Mouse (Mus musculus) bone marrow macrophage, adult 2 months (primary cell): Measurements from ENCODE around the gene Gatad1. TPM values are rescaled to one million over a fixed set of nuclear protein-coding genes. Genes with fewer than 3 reads are reported as not detected.
A peak's percentile ranks its signal among the peaks of the same experiment; 100 is the strongest.
"Not testable (repeated sequence)": the region's sequence is repeated elsewhere in the genome, so short reads cannot be mapped to it uniquely, and the experiment has no call there.

Experiments used
- H3K27ac ChIP-seq: 2 replicates; pipeline ENCODE4 v1.5.1; 2012; ENCODE audit warnings: low read depth, low read length; ENCODE audit not compliant: insufficient read depth
- H3K4me1 ChIP-seq: 2 replicates; pipeline ENCODE4 v1.6.1; 2012; ENCODE audit warnings: low read length; ENCODE audit not compliant: control insufficient read depth, insufficient read depth
- H3K4me3 ChIP-seq: 2 replicates; pipeline ENCODE4 v1.5.1; 2012; ENCODE audit warnings: mild to moderate bottlenecking, low read length, moderate library complexity; ENCODE audit not compliant: insufficient read depth
- CTCF ChIP-seq: IDR thresholded peaks from 2 replicates; pipeline ENCODE4 v1.5.1; 2012; ENCODE audit warnings: low read depth, mild to moderate bottlenecking, low read length, moderate library complexity
- POLR2A ChIP-seq: IDR thresholded peaks from 2 replicates; pipeline ENCODE4 v1.6.1; 2012; ENCODE audit warnings: mild to moderate bottlenecking, low read depth, low read length, borderline replicate concordance
- polyA plus RNA-seq: library from polyadenylated mRNA; stranded (reverse); fragments of >200 nt; gene quantifications from 2 replicates; pipeline ENCODE4 v1.2.4, GENCODE M21; 2012; ENCODE audit not compliant: missing spikeins, insufficient read depth, insufficient read length

Gene Gatad1
- polyA plus RNA-seq, 1 experiment = 76.2 TPM

GRCm38 (mm10) chr5:3665225-3665624 is 8.2 kb upstream of the Gatad1 start:
- no peak for TF ChIP-seq POLR2A
- TF ChIP-seq CTCF = no peak
- Histone ChIP-seq H3K4me3 (no peak overlapping the region), H3K4me1 (no peaks in the 10 kb centered on the region), H3K27ac (no peak overlapping the region)

- H3K27ac ChIP-seq = no peak overlapping the region
- peaks cover 4% of the 10 kb centered on the region; the same call in 1 of the 2 replicates for H3K4me1 ChIP-seq
- TF ChIP-seq CTCF (no peak), POLR2A (no peak)
Observed at GRCm38 (mm10) chr5:3653801-3654200, 3.2 kb downstream of the Gatad1 start.

GRCm38 (mm10) chr5:3652903-3653575 is 3.9 kb downstream of the Gatad1 start:
- not testable (repeated sequence) for H3K27ac ChIP-seq

More at GRCm38 (mm10) chr5:3653801-3654200, 3.2 kb downstream of the Gatad1 start:
- H3K4me3 ChIP-seq = no peak overlapping the region

DNA sequence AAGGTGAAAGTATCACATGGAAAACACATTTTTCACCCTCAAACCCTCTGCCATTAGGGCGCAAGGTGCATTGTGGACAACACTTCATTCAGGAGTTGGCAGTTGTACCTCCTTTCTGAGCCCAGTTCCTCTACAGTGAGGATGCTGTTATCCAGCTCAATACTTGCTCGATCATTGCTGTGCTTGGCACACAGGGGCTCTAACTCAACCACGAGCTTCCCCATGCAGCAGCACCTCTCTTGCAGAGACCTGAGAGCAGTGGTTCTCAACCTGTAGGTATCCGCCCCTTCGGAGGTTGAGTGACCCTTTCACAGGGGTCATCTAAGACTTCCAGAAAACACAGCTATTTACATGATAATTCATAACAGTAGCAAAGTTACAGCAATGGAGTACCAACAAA is 5.4 kb downstream of the Gatad1 start:
- H3K4me3 ChIP-seq = no peak overlapping the region
- no peak overlapping the region for H3K27ac ChIP-seq
- peaks cover 6% of the 10 kb centered on the region for H3K4me1 ChIP-seq
- TF ChIP-seq CTCF (no peak), POLR2A (no peak)

More at GRCm38 (mm10) chr5:3652903-3653575, 3.9 kb downstream of the Gatad1 start:
- not testable (repeated sequence) for H3K4me3 ChIP-seq, H3K4me1 ChIP-seq

GRCm38 (mm10) chr5:3650881-3651280 is 6.1 kb downstream of the Gatad1 start, which contains the start of gene Tmbim7:
Gene Tmbim7 (plus strand): TSS chr5:3651181.
- peak within 1 kb of the TSS; percentile 47 for H3K27ac ChIP-seq
- no peak within 1 kb of the TSS for H3K4me3 ChIP-seq
- TF ChIP-seq CTCF (no peak), POLR2A (no peak)
- peaks cover 6% of the 10 kb centered on the region for H3K4me1 ChIP-seq

- Histone ChIP-seq H3K4me3 (no peak overlapping the region), H3K27ac (no peak overlapping the region), H3K4me1 (peaks cover 4% of the 10 kb centered on the region)
- TF ChIP-seq POLR2A = no peak
- TF ChIP-seq CTCF = no peak
Observed at GRCm38 (mm10) chr5:3648849-3649210, 8.2 kb downstream of the Gatad1 start.

- no peak overlapping the region for H3K4me3 ChIP-seq
- H3K4me1 ChIP-seq = peaks cover 4% of the 10 kb centered on the region
- no peak overlapping the region for H3K27ac ChIP-seq
- TF ChIP-seq CTCF = no peak
- no peak for TF ChIP-seq POLR2A
Observed at GRCm38 (mm10) chr5:3648206-3648848, 8.7 kb downstream of the Gatad1 start.

DNA sequence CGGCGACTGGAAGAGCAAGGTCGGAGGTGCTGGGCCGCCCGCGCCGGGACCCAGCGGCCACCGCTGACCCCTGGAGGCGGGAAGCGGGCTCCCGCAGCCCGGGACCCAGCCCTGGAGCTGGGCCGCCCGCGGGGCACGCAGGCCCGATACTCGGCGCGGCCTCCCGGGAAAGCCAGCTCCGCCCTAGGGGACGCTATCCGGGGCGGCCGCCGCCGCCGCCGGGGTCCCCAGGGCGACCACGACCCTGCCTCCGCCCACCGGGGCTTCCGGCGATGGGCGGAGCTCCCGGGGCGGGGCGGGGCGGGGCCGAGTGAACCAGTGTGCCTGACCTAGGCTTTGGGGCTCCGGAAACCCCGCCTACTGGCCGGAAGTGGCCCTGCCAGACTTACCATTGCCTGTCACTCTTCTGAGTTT is 9.3 kb downstream of the Gatad1 start:
- Histone ChIP-seq H3K27ac (peak overlapping the region; percentile 76), H3K4me3 (peak overlapping the region; percentile 92), H3K4me1 (peaks cover 4% of the 10 kb centered on the region)
- TF ChIP-seq CTCF = no peak
- TF ChIP-seq POLR2A = no peak

GRCm38 (mm10) chr5:3646991-3647707 is 9.8 kb downstream of the Gatad1 start:
- peak overlapping the region; percentile 92 for H3K4me3 ChIP-seq
- peaks cover 4% of the 10 kb centered on the region for H3K4me1 ChIP-seq
- no peak for TF ChIP-seq POLR2A
- TF ChIP-seq CTCF = peak; percentile 69
- H3K27ac ChIP-seq = peak overlapping the region; percentile 76

- peak overlapping the region; percentile 92 for H3K4me3 ChIP-seq
- peaks cover 4% of the 10 kb centered on the region for H3K4me1 ChIP-seq
- TF ChIP-seq POLR2A = no peak
- TF ChIP-seq CTCF = no peak
- H3K27ac ChIP-seq = no peak overlapping the region
Observed at GRCm38 (mm10) chr5:3646539-3646938, 10.4 kb downstream of the Gatad1 start.
